Mouse (Mus musculus) ES-E14 (cell line): Measurements from ENCODE around the gene Six4.

Source experiments
- CHD2 ChIP-seq: IDR thresholded peaks from 2 replicates; pipeline ENCODE4 v1.6.1; 2014; ENCODE audit warnings: mild to moderate bottlenecking, low read depth, low read length, inconsistent platforms
- HCFC1 ChIP-seq: IDR thresholded peaks from 2 replicates; pipeline ENCODE4 v1.6.1; 2012; ENCODE audit warnings: low read length, inconsistent platforms, borderline replicate concordance; ENCODE audit not compliant: insufficient read depth
- MAFK ChIP-seq: IDR thresholded peaks from 2 replicates; pipeline ENCODE4 v1.6.1; 2014; ENCODE audit warnings: mild to moderate bottlenecking, low read depth, low read length, inconsistent platforms; ENCODE audit not compliant: insufficient read depth
- ZC3H11A ChIP-seq: IDR thresholded peaks from 2 replicates; pipeline ENCODE4 v1.6.1; 2012; ENCODE audit warnings: low read depth, mild to moderate bottlenecking, inconsistent platforms, low read length, borderline replicate concordance
- ZNF384 ChIP-seq: IDR thresholded peaks from 2 replicates; pipeline ENCODE4 v1.6.1; 2012; ENCODE audit warnings: low read depth, low read length, inconsistent platforms

DNA sequence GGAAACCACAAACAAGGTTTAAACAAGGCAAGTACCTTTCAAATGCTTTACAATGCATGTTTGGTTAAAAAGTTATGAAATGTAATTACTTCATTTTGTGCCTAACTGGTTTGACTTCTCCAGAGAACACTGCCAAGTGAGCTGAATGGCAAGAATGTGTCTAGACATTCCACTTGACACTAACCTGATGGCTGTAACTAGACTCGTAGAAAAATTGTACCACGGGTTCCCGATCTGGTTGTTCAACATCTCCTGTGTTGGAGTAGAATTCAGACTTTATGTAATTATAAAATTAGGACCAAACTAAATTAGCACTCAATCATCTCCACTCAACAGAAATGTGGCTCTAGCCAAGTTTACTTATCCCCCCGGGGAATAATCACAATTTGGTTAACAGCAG is 14.7 kb downstream of the Six4 start:
- no peak for TF ChIP-seq ZC3H11A
- TF ChIP-seq HCFC1: no peak
- TF ChIP-seq ZNF384: no peak
- no peak for TF ChIP-seq CHD2
- TF ChIP-seq MAFK: no peak
